Mouse (Mus musculus) layer of hippocampus, adult 18-20 months (tissue): Measurements from ENCODE around the gene Tbc1d1. TPM values are rescaled to one million over a fixed set of nuclear protein-coding genes. Genes with fewer than 3 reads are reported as not detected.
"Not testable (repeated sequence)": the region's sequence is repeated elsewhere in the genome, so short reads cannot be mapped to it uniquely, and the experiment has no call there.

Source experiments
- DNase-seq, 2 experiments: peaks; one replicate each; pipeline ENCODE4 v3.0.0; 2022; ENCODE audit warnings: low spot score in 2 of 2
- total RNA-seq, 2 experiments: library from RNA; stranded (reverse); gene quantifications; 2 replicates each; pipeline ENCODE4 v1.2.3; 2021

Tbc1d1 gene
- total RNA-seq, 2 experiments from 2014 or later: 30.2 to 37.0 TPM

GRCm38 (mm10) chr5:64345181-64345735 lies 189.2 kb downstream of the Tbc1d1 start:
- no peak for DNase-seq

GRCm38 (mm10) chr5:64345761-64346160 lies 189.7 kb downstream of the Tbc1d1 start:
- DNase-seq: no peak

- DNase-seq: no peak
Measured at GRCm38 (mm10) chr5:64346343-64346885, 190.3 kb downstream of the Tbc1d1 start.

GRCm38 (mm10) chr5:64348166-64348565 lies 192.1 kb downstream of the Tbc1d1 start:
- no peak for DNase-seq

- DNase-seq: no peak
Measured at GRCm38 (mm10) chr5:64348780-64349179, 192.7 kb downstream of the Tbc1d1 start.

- no peak for DNase-seq
Measured at GRCm38 (mm10) chr5:64351968-64352367, 195.9 kb downstream of the Tbc1d1 start.

- no peak for DNase-seq
Measured at GRCm38 (mm10) chr5:64358639-64359584, 202.8 kb downstream of the Tbc1d1 start.

- no peak for DNase-seq
Measured at GRCm38 (mm10) chr5:64360147-64360875, 204.2 kb downstream of the Tbc1d1 start.

GRCm38 (mm10) chr5:64360876-64361268 lies 204.8 kb downstream of the Tbc1d1 start:
- DNase-seq: not testable (repeated sequence)

GRCm38 (mm10) chr5:64363859-64364406 lies 207.8 kb downstream of the Tbc1d1 start:
- DNase-seq: no peak

GRCm38 (mm10) chr5:64364432-64365125 lies 208.5 kb downstream of the Tbc1d1 start:
- DNase-seq: peak in 1 of 2 experiments; percentile 54

GRCm38 (mm10) chr5:64365187-64366066 lies 209.3 kb downstream of the Tbc1d1 start:
- DNase-seq: peak in 1 of 2 experiments; percentile 71

GRCm38 (mm10) chr5:64366113-64366512 lies 210.0 kb downstream of the Tbc1d1 start:
- no peak for DNase-seq

- DNase-seq: peak in 1 of 2 experiments; percentile 41
Measured at GRCm38 (mm10) chr5:64367426-64367825, 211.3 kb downstream of the Tbc1d1 start.

GRCm38 (mm10) chr5:64371331-64371831 lies 215.3 kb downstream of the Tbc1d1 start:
- DNase-seq: peak in 1 of 2 experiments; percentile 47

GRCm38 (mm10) chr5:64372292-64372961 lies 216.3 kb downstream of the Tbc1d1 start:
- DNase-seq: no peak

GRCm38 (mm10) chr5:64373695-64374094 lies 217.6 kb downstream of the Tbc1d1 start:
- no peak for DNase-seq

- DNase-seq: no peak
Measured at GRCm38 (mm10) chr5:64375851-64376250, 219.7 kb downstream of the Tbc1d1 start.

GRCm38 (mm10) chr5:64376466-64376865 lies 220.4 kb downstream of the Tbc1d1 start:
- no peak for DNase-seq
